Mouse (Mus musculus) megakaryocyte, embryonic 14.5 days (primary cell): ENCODE measurements around the gene Asah2.

ENCODE experiments used
- FLI1 ChIP-seq: IDR thresholded peaks from 2 replicates; pipeline ENCODE4 v1.6.1; 2012; ENCODE audit warnings: low read length, inconsistent platforms, mixed read lengths
- GATA1 ChIP-seq: IDR thresholded peaks from 3 replicates; pipeline ENCODE4 v1.6.1; 2012; ENCODE audit warnings: mixed read lengths, low read length, inconsistent platforms, borderline replicate concordance

DNA sequence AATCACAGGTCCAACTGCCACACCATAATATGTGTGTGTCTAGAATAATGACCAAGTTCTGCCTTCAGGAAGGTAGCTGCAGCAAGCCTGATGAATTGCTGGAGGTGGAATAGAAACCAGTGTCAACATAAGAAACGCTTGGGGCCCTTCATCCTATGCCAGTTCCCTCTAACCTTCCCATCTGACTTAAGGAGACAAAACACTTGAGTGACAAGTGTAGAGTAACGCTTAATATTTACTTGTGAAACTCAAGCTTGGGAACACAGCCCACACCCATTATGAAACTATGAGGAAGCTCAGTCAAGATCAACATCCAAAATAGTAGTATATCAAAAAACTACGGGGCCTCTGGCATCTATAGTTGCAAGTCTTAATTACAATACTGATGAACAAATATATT, 10.5 kb upstream of the Asah2 start:
- TF ChIP-seq GATA1 (no peak), FLI1 (no peak)
